Mouse (Mus musculus): ENCODE measurements around the gene Cyth1. TPM values are rescaled to one million over a fixed set of nuclear protein-coding genes. Genes with fewer than 3 reads are reported as not detected.

Cyth1 gene
- total and polyA plus RNA-seq, 3 experiments = 13.2 to 13.6 TPM; not detected in 1

DNA sequence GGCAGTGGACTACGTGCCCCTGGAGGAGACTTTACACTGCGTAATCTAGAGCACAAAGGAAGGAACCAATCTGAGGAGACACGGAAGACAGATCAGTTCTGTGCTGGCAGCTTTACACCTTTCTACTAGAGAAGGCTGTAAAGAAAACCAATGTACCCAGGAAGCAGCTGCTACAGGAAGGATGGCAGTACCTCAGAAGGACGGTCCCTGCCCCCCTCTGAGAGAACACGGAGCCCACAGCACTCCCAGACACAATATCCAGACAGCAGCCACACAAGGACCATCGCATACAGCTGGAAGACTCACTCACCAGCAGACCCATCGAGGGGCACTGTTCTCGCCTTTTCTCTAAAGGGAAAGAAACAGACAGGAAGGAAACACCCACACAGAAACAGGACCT lies 11.7 kb upstream of the Cyth1 start:
- TF ChIP-seq SIN3A (IDR thresholded peaks at IDR 0.05; ENCODE audit: low read length) (no peak), UBTF (IDR thresholded peaks at IDR 0.05; ENCODE audit: borderline replicate concordance, insufficient read depth, low read depth, low read length) (no peak), MYB (IDR thresholded peaks at IDR 0.05; ENCODE audit: low read depth, low read length) (no peak), HCFC1 (IDR thresholded peaks at IDR 0.05; ENCODE audit: low read depth, low read length) (no peak), EP300 (IDR thresholded peaks at IDR 0.05; ENCODE audit: low read depth in 1 of 2, low read length in 2 of 2) (no peak), MAZ (IDR thresholded peaks at IDR 0.05; ENCODE audit: low read depth, low read length) (no peak), TCF12 (IDR thresholded peaks at IDR 0.05; ENCODE audit: low read depth, low read length) (no peak), NELFE (IDR thresholded peaks at IDR 0.05; ENCODE audit: low read depth, low read length) (no peak), TAL1 (IDR thresholded peaks at IDR 0.05; ENCODE audit: low read length) (no peak), CHD1 (IDR thresholded peaks at IDR 0.05; ENCODE audit: low read depth, low read length) (no peak), MAX (IDR thresholded peaks at IDR 0.05; ENCODE audit: low read length) (no peak), ETS1 (IDR thresholded peaks at IDR 0.05; ENCODE audit: low read depth, low read length) (no peak), GABPA (IDR thresholded peaks at IDR 0.05; ENCODE audit: low read depth, low read length) (no peak), NRF1 (IDR thresholded peaks at IDR 0.05; ENCODE audit: insufficient read depth, low read depth, low read length, poor library complexity, severe bottlenecking) (no peak), CTCF (IDR thresholded peaks at IDR 0.05 in 2 of 3, conservative IDR thresholded peaks at IDR 0.05 in 1 of 3; ENCODE audit: control insufficient read depth in 1 of 3, insufficient read depth in 1 of 3, low read depth in 2 of 3, low read length in 3 of 3, poor library complexity in 1 of 3, severe bottlenecking in 1 of 3) (no peak), POLR2A (IDR thresholded peaks at IDR 0.05; ENCODE audit: control insufficient read depth in 1 of 2, insufficient read depth in 1 of 2, low read depth in 1 of 2, low read length in 2 of 2, poor library complexity in 1 of 2) (no peak), RCOR1 (IDR thresholded peaks at IDR 0.05; ENCODE audit: low read depth, low read length) (no peak), ELF1 (IDR thresholded peaks at IDR 0.05; ENCODE audit: low read depth, low read length) (no peak), ZNF384 (IDR thresholded peaks at IDR 0.05; ENCODE audit: low read depth, low read length) (no peak), MAFK (IDR thresholded peaks at IDR 0.05; ENCODE audit: borderline replicate concordance, low read depth, low read length) (no peak)
- Histone ChIP-seq H3K79me2 (ENCODE audit: control insufficient read depth, insufficient read depth, low read length, poor library complexity) (no peaks in the 10 kb centered on the region), H3K36me3 (ENCODE audit: control insufficient read depth in 1 of 2, insufficient read depth in 2 of 2, low read length in 2 of 2) (peaks cover 0 to 17% of the 10 kb centered on the region in 2 experiments; a peak in 2 of 4 replicates), H3K27ac (ENCODE audit: control insufficient read depth, low read depth, low read length) (no peak overlapping the region), H3K9ac (ENCODE audit: control insufficient read depth, low read depth, low read length, poor library complexity, severe bottlenecking) (no peak overlapping the region), H3K4me3 (ENCODE audit: control insufficient read depth in 1 of 2, insufficient read depth in 1 of 2, low read depth in 2 of 2, low read length in 2 of 2) (no peak overlapping the region), H3K4me1 (ENCODE audit: control insufficient read depth in 1 of 2, insufficient read depth in 2 of 2, low read length in 2 of 2) (no peaks in the 10 kb centered on the region), H3K27me3 (ENCODE audit: control insufficient read depth in 1 of 2, insufficient read depth in 2 of 2, low read length in 2 of 2) (no peaks in the 10 kb centered on the region), H3K9me3 (replicated peaks; ENCODE audit: insufficient read depth, low read length) (no peaks in the 10 kb centered on the region)
- DNase-seq (ENCODE audit: low read depth, low spot score) = no peak

DNA sequence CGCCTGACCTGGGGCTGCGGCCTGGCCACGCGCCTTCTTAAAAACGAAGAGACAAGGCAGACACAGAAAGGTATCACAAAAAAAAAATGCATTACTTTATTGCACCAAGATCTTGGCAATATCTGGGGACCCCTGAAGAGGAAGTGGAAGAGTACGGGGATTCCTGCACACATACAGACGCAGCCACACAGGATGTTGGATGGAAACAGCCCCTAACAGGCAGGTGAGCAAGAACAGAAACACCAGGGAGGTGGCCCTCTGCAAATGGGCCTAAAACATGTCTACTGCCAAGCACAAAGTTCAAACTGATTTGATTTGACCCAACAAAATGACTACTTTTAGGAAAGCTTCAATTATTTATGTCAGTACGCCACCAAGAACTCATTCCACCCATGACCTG lies 11.2 kb upstream of the Cyth1 start:
- Histone ChIP-seq H3K4me3 (ENCODE audit: control insufficient read depth in 1 of 2, insufficient read depth in 1 of 2, low read depth in 2 of 2, low read length in 2 of 2) (no peak overlapping the region), H3K36me3 (ENCODE audit: control insufficient read depth in 1 of 2, insufficient read depth in 2 of 2, low read length in 2 of 2) (peaks cover 0 to 17% of the 10 kb centered on the region in 2 experiments; a peak in 2 of 4 replicates), H3K27ac (ENCODE audit: control insufficient read depth, low read depth, low read length) (no peak overlapping the region), H3K79me2 (ENCODE audit: control insufficient read depth, insufficient read depth, low read length, poor library complexity) (no peaks in the 10 kb centered on the region), H3K9me3 (replicated peaks; ENCODE audit: insufficient read depth, low read length) (no peaks in the 10 kb centered on the region), H3K4me1 (ENCODE audit: control insufficient read depth in 1 of 2, insufficient read depth in 2 of 2, low read length in 2 of 2) (no peaks in the 10 kb centered on the region; a peak in 1 of 4 replicates), H3K27me3 (ENCODE audit: control insufficient read depth in 1 of 2, insufficient read depth in 2 of 2, low read length in 2 of 2) (no peaks in the 10 kb centered on the region), H3K9ac (ENCODE audit: control insufficient read depth, low read depth, low read length, poor library complexity, severe bottlenecking) (no peak overlapping the region)
- no peak for DNase-seq (ENCODE audit: low read depth, low spot score)
- TF ChIP-seq USF1 (IDR thresholded peaks at IDR 0.05; ENCODE audit: low read depth, low read length) = no peak
- TF ChIP-seq CHD1 (IDR thresholded peaks at IDR 0.05; ENCODE audit: low read depth, low read length) = no peak
- TF ChIP-seq POLR2AphosphoS5 (IDR thresholded peaks at IDR 0.05; ENCODE audit: borderline replicate concordance, low read depth, low read length) = no peak
- TF ChIP-seq KAT2A (conservative IDR thresholded peaks at IDR 0.05; ENCODE audit: low read depth, low read length) = no peak
- TF ChIP-seq MAZ (IDR thresholded peaks at IDR 0.05; ENCODE audit: low read depth, low read length) = no peak
- no peak for TF ChIP-seq USF2 (IDR thresholded peaks at IDR 0.05; ENCODE audit: borderline replicate concordance in 1 of 2, insufficient read depth in 1 of 2, low read depth in 1 of 2, low read length in 2 of 2)

All from MEL (cell line).